Mouse (Mus musculus) embryonic facial prominence, embryonic 11.5 days (tissue): ENCODE data around the gene Ankrd13d. TPM values are rescaled to one million over a fixed set of nuclear protein-coding genes. Genes with fewer than 3 reads are reported as not detected.
"Not testable (repeated sequence)": the region's sequence is repeated elsewhere in the genome, so short reads cannot be mapped to it uniquely, and the experiment has no call there.

Experiments used
- ATAC-seq: fragments of 200-750 bp; cut with Nextera tagmentation; replicated peaks from 2 replicates; pipeline ENCODE4 v1.8.0; 2017; ENCODE audit warnings: low read depth; ENCODE audit not compliant: insufficient number of reproducible peaks, low FRiP score, low TSS enrichment
- DNase-seq: peaks from one replicate; pipeline ENCODE4 v3.0.0-alpha.2; 2015; ENCODE audit warnings: low spot score
- H3K27ac ChIP-seq: fragments of 300-500 bp; sonication (generic); replicated peaks from 2 replicates; pipeline ENCODE4 v1.5.1; 2014; ENCODE audit warnings: mild to moderate bottlenecking, low read depth, low read length, control low read depth
- H3K27me3 ChIP-seq: fragments of 300-500 bp; sonication (generic); 2 replicates; pipeline ENCODE4 v1.6.1; 2014; ENCODE audit warnings: mild to moderate bottlenecking, low read length, moderate library complexity, mixed read lengths; ENCODE audit not compliant: control insufficient read depth, insufficient read depth
- H3K36me3 ChIP-seq: fragments of 300-500 bp; sonication (generic); replicated peaks from 2 replicates; pipeline ENCODE4 v1.6.1; 2014; ENCODE audit warnings: low read depth, mild to moderate bottlenecking, low read length, moderate library complexity, mixed read lengths; ENCODE audit not compliant: control insufficient read depth, insufficient read depth
- H3K4me1 ChIP-seq: fragments of 300-500 bp; sonication (generic); 2 replicates; pipeline ENCODE4 v1.6.1; 2014; ENCODE audit warnings: low read length, mixed read lengths; ENCODE audit not compliant: control insufficient read depth, insufficient read depth
- H3K4me2 ChIP-seq: fragments of 300-500 bp; sonication (generic); 2 replicates; pipeline ENCODE4 v1.6.1; 2014; ENCODE audit warnings: low read depth, mild to moderate bottlenecking, control low read depth, low read length, moderate library complexity
- H3K4me3 ChIP-seq: fragments of 300-500 bp; sonication (generic); 2 replicates; pipeline ENCODE4 v1.5.1; 2014; ENCODE audit warnings: low read depth, low read length, control low read depth
- H3K9ac ChIP-seq: fragments of 300-500 bp; sonication (generic); replicated peaks from 2 replicates; pipeline ENCODE4 v1.6.1; 2014; ENCODE audit warnings: mild to moderate bottlenecking, control low read depth, low read length
- H3K9me3 ChIP-seq: fragments of 300-500 bp; sonication (generic); replicated peaks from 2 replicates; pipeline ENCODE4 v1.6.1; 2016; ENCODE audit warnings: mild to moderate bottlenecking, low read length, inconsistent platforms, mixed read lengths; ENCODE audit not compliant: control insufficient read depth
- WGBS: fragments of 180-500 bp; shearing (Covaris S2); extraction: QIAGEN DNeasy Blood & Tissue Kit; methylation state at CpG from one replicate; pipeline ENCODE4 v1.1.7; 2014; 5-methylcytosine and 5-hydroxymethylcytosine counted together
- polyA plus RNA-seq: library from polyadenylated mRNA; unstranded; fragments of >200 nt; fragmentation: Nextera tagmentation; extraction: Ambion mirVana; gene quantifications from 2 replicates; pipeline ENCODE4 v1.2.1, GENCODE M21; 2014

Ankrd13d gene
- polyA plus RNA-seq, 1 experiment from 2014 or later: 5.6 TPM

- DNase-seq (no peak), ATAC-seq (no peak)
- no peak overlapping the region for H3K9ac ChIP-seq
- no peaks in the 10 kb centered on the region for H3K36me3 ChIP-seq
- no peak overlapping the region for H3K4me2 ChIP-seq
- H3K27me3 ChIP-seq: no peaks in the 10 kb centered on the region
- no peak overlapping the region for H3K27ac ChIP-seq
- H3K4me1 ChIP-seq: peaks cover 2% of the 10 kb centered on the region; the same call in 1 of the 2 replicates
- WGBS: 86% methylated on average over 7 of the region's 7 CpGs
- no peaks in the 10 kb centered on the region for H3K9me3 ChIP-seq
- H3K4me3 ChIP-seq: no peak overlapping the region
These were observed 28.7 kb downstream of the Ankrd13d start for GRCm38 (mm10) chr19:4254230-4254629.

GRCm38 (mm10) chr19:4248683-4249082, 34.3 kb downstream of the Ankrd13d start:
- H3K27ac ChIP-seq, H3K4me1 ChIP-seq, H3K4me2 ChIP-seq, H3K27me3 ChIP-seq, ATAC-seq, H3K9me3 ChIP-seq, H3K4me3 ChIP-seq, H3K9ac ChIP-seq, DNase-seq, H3K36me3 ChIP-seq: not testable (repeated sequence)
- WGBS: 72% methylated on average over 1 of the region's 1 CpGs

GRCm38 (mm10) chr19:4247010-4247409, 35.9 kb downstream of the Ankrd13d start:
- H3K27me3 ChIP-seq: no peaks in the 10 kb centered on the region
- no peaks in the 10 kb centered on the region for H3K9me3 ChIP-seq
- no peak overlapping the region for H3K9ac ChIP-seq
- no peak overlapping the region for H3K27ac ChIP-seq
- peak; percentile 36 for DNase-seq
- 55% methylated on average over 1 of the region's 1 CpGs for whole genome bisulfite sequencing
- H3K36me3 ChIP-seq: no peaks in the 10 kb centered on the region; the same call in 1 of the 2 replicates
- H3K4me1 ChIP-seq: no peaks in the 10 kb centered on the region
- ATAC-seq: no peak
- H3K4me2 ChIP-seq: no peak overlapping the region
- H3K4me3 ChIP-seq: no peak overlapping the region

GRCm38 (mm10) chr19:4244775-4245174, 38.2 kb downstream of the Ankrd13d start:
- no peaks in the 10 kb centered on the region for H3K4me1 ChIP-seq
- no peaks in the 10 kb centered on the region for H3K27me3 ChIP-seq
- H3K27ac ChIP-seq: no peak overlapping the region
- no peak overlapping the region for H3K4me2 ChIP-seq
- no peaks in the 10 kb centered on the region; the same call in 1 of the 2 replicates for H3K36me3 ChIP-seq
- no peak for ATAC-seq
- H3K4me3 ChIP-seq: no peak overlapping the region
- no peak for DNase-seq
- H3K9me3 ChIP-seq: no peaks in the 10 kb centered on the region
- WGBS: 83% methylated on average over 6 of the region's 6 CpGs
- H3K9ac ChIP-seq: no peak overlapping the region

- Histone ChIP-seq H3K9ac (no peak overlapping the region), H3K36me3 (no peaks in the 10 kb centered on the region), H3K4me1 (no peaks in the 10 kb centered on the region), H3K4me3 (no peak overlapping the region), H3K9me3 (no peaks in the 10 kb centered on the region), H3K27me3 (no peaks in the 10 kb centered on the region), H3K27ac (no peak overlapping the region), H3K4me2 (no peak overlapping the region)
- DNase-seq (no peak), ATAC-seq (no peak)
- 69% methylated on average over 3 of the region's 3 CpGs for WGBS
These were observed 40.5 kb downstream of the Ankrd13d start for GRCm38 (mm10) chr19:4242416-4242815.

- no peak overlapping the region for H3K9ac ChIP-seq
- no peaks in the 10 kb centered on the region for H3K27me3 ChIP-seq
- no peaks in the 10 kb centered on the region for H3K4me1 ChIP-seq
- H3K9me3 ChIP-seq: no peaks in the 10 kb centered on the region
- H3K27ac ChIP-seq: no peak overlapping the region
- no peak overlapping the region for H3K4me2 ChIP-seq
- DNase-seq (no peak), ATAC-seq (no peak)
- no peaks in the 10 kb centered on the region for H3K36me3 ChIP-seq
- no peak overlapping the region for H3K4me3 ChIP-seq
- WGBS: 46% methylated on average over 8 of the region's 8 CpGs
These were observed 42.7 kb downstream of the Ankrd13d start for GRCm38 (mm10) chr19:4240247-4240668.

- no peak overlapping the region for H3K4me2 ChIP-seq
- 77% methylated on average over 4 of the region's 4 CpGs for WGBS
- no peaks in the 10 kb centered on the region for H3K9me3 ChIP-seq
- ATAC-seq: no peak
- no peak for DNase-seq
- H3K4me1 ChIP-seq: no peaks in the 10 kb centered on the region
- H3K4me3 ChIP-seq: no peak overlapping the region
- H3K27me3 ChIP-seq: no peaks in the 10 kb centered on the region
- no peak overlapping the region for H3K27ac ChIP-seq
- no peak overlapping the region for H3K9ac ChIP-seq
- H3K36me3 ChIP-seq: no peaks in the 10 kb centered on the region
These were observed 48.4 kb downstream of the Ankrd13d start for GRCm38 (mm10) chr19:4234548-4234947.

GRCm38 (mm10) chr19:4232651-4233050, 50.3 kb downstream of the Ankrd13d start:
- Histone ChIP-seq H3K9me3 (no peaks in the 10 kb centered on the region), H3K9ac (no peak overlapping the region), H3K4me3 (no peak overlapping the region), H3K27ac (no peak overlapping the region), H3K4me2 (no peak overlapping the region), H3K4me1 (no peaks in the 10 kb centered on the region), H3K27me3 (0 out of 2 replicates have a peak, but pooled peaks cover 2% of the 10 kb centered on the region), H3K36me3 (no peaks in the 10 kb centered on the region)
- no peak for DNase-seq
- ATAC-seq: no peak
- 80% methylated on average over 7 of the region's 7 CpGs for WGBS
